Mouse (Mus musculus): ENCODE measurements at regions not wholly inside any gene's neighbourhood (a gene's known extent, or its start where the extent isn't known, plus 50 kb on each side); places are given as distances from the start of the nearest gene placed in this dataset.
A peak's percentile ranks its signal among the peaks of the same experiment; 100 is the strongest.

- H3K9ac ChIP-seq (ENCODE audit: low read depth, low read length): no peak overlapping the region
- no peaks in the 10 kb centered on the region for H3K36me3 ChIP-seq (ENCODE audit: control insufficient read depth, insufficient read depth, low read length)
- no peaks in the 10 kb centered on the region for H3K9me3 ChIP-seq (ENCODE audit: control insufficient read depth, low read length)
- ATAC-seq (ENCODE audit: low FRiP score) (peak; percentile 89), DNase-seq (ENCODE audit: low spot score) (peak; percentile 94)
- H3K4me3 ChIP-seq (ENCODE audit: low read depth, low read length): no peak overlapping the region
- peaks cover 2% of the 10 kb centered on the region; the same call in 1 of the 2 replicates for H3K4me1 ChIP-seq (replicated peaks; ENCODE audit: control insufficient read depth, insufficient read depth, low read length)
- H3K27ac ChIP-seq (ENCODE audit: low read depth, low read length): no peak overlapping the region
- H3K4me2 ChIP-seq (replicated peaks; ENCODE audit: low read depth, low read length): no peak overlapping the region
- WGBS: 17% methylated on average over 5 of the region's 5 CpGs
- no peaks in the 10 kb centered on the region for H3K27me3 ChIP-seq (ENCODE audit: control insufficient read depth, insufficient read depth, low read length)
Observed at GRCm38 (mm10) chr12:12622712-12623292, 318.9 kb downstream of the Mycn start.

- no peak overlapping the region for H3K27ac ChIP-seq (ENCODE audit: low read depth, low read length)
- ATAC-seq (ENCODE audit: low FRiP score) (no peak), DNase-seq (ENCODE audit: low spot score) (no peak)
- H3K9ac ChIP-seq (ENCODE audit: low read depth, low read length): no peak overlapping the region
- H3K4me1 ChIP-seq (replicated peaks; ENCODE audit: control insufficient read depth, insufficient read depth, low read length): peaks cover 2% of the 10 kb centered on the region; the same call in 1 of the 2 replicates
- H3K4me3 ChIP-seq (ENCODE audit: low read depth, low read length): no peak overlapping the region
- 96% methylated on average over 9 of the region's 9 CpGs for WGBS
- H3K9me3 ChIP-seq (ENCODE audit: control insufficient read depth, low read length): no peaks in the 10 kb centered on the region
- no peaks in the 10 kb centered on the region for H3K27me3 ChIP-seq (ENCODE audit: control insufficient read depth, insufficient read depth, low read length)
- no peaks in the 10 kb centered on the region for H3K36me3 ChIP-seq (ENCODE audit: control insufficient read depth, insufficient read depth, low read length)
- H3K4me2 ChIP-seq (replicated peaks; ENCODE audit: low read depth, low read length): no peak overlapping the region
Observed at GRCm38 (mm10) chr12:12621506-12621905, 320.2 kb downstream of the Mycn start.

GRCm38 (mm10) chr12:12620316-12620715 lies 321.4 kb downstream of the Mycn start:
- ATAC-seq (ENCODE audit: low FRiP score) (no peak), DNase-seq (ENCODE audit: low spot score) (no peak)
- 86% methylated on average over 5 of the region's 5 CpGs for WGBS
- Histone ChIP-seq H3K36me3 (ENCODE audit: control insufficient read depth, insufficient read depth, low read length) (no peaks in the 10 kb centered on the region), H3K9ac (ENCODE audit: low read depth, low read length) (no peak overlapping the region), H3K4me1 (replicated peaks; ENCODE audit: control insufficient read depth, insufficient read depth, low read length) (peaks cover 2% of the 10 kb centered on the region; the same call in 1 of the 2 replicates), H3K27ac (ENCODE audit: low read depth, low read length) (no peak overlapping the region), H3K9me3 (ENCODE audit: control insufficient read depth, low read length) (no peaks in the 10 kb centered on the region), H3K4me2 (replicated peaks; ENCODE audit: low read depth, low read length) (no peak overlapping the region), H3K4me3 (ENCODE audit: low read depth, low read length) (no peak overlapping the region), H3K27me3 (ENCODE audit: control insufficient read depth, insufficient read depth, low read length) (no peaks in the 10 kb centered on the region)

- no peak for ATAC-seq (ENCODE audit: low FRiP score)
Observed at GRCm38 (mm10) chr12:12619431-12619830, 322.3 kb downstream of the Mycn start.

GRCm38 (mm10) chr12:12612520-12612919 lies 329.2 kb downstream of the Mycn start:
- H3K4me1 ChIP-seq (replicated peaks; ENCODE audit: control insufficient read depth, insufficient read depth, low read length): no peaks in the 10 kb centered on the region
- WGBS: 96% methylated on average over 3 of the region's 3 CpGs

More at GRCm38 (mm10) chr12:12619431-12619830, 322.3 kb downstream of the Mycn start:
- Histone ChIP-seq H3K4me2 (replicated peaks; ENCODE audit: low read depth, low read length) (no peak overlapping the region), H3K27ac (ENCODE audit: low read depth, low read length) (no peak overlapping the region), H3K4me1 (replicated peaks; ENCODE audit: control insufficient read depth, insufficient read depth, low read length) (no peaks in the 10 kb centered on the region; the same call in 1 of the 2 replicates), H3K9ac (ENCODE audit: low read depth, low read length) (no peak overlapping the region), H3K9me3 (ENCODE audit: control insufficient read depth, low read length) (no peaks in the 10 kb centered on the region), H3K27me3 (ENCODE audit: control insufficient read depth, insufficient read depth, low read length) (no peaks in the 10 kb centered on the region), H3K36me3 (ENCODE audit: control insufficient read depth, insufficient read depth, low read length) (no peaks in the 10 kb centered on the region), H3K4me3 (ENCODE audit: low read depth, low read length) (no peak overlapping the region)
- WGBS: 71% methylated on average over 5 of the region's 5 CpGs
- DNase-seq (ENCODE audit: low spot score): no peak

GRCm38 (mm10) chr12:12610861-12611260 lies 330.9 kb downstream of the Mycn start:
- Histone ChIP-seq H3K27me3 (ENCODE audit: control insufficient read depth, insufficient read depth, low read length) (no peaks in the 10 kb centered on the region), H3K9ac (ENCODE audit: low read depth, low read length) (no peak overlapping the region), H3K4me2 (replicated peaks; ENCODE audit: low read depth, low read length) (no peak overlapping the region), H3K9me3 (ENCODE audit: control insufficient read depth, low read length) (no peaks in the 10 kb centered on the region), H3K4me1 (replicated peaks; ENCODE audit: control insufficient read depth, insufficient read depth, low read length) (no peaks in the 10 kb centered on the region), H3K36me3 (ENCODE audit: control insufficient read depth, insufficient read depth, low read length) (no peaks in the 10 kb centered on the region), H3K4me3 (ENCODE audit: low read depth, low read length) (no peak overlapping the region), H3K27ac (ENCODE audit: low read depth, low read length) (0 out of 2 replicates have a peak overlapping the region, but pooled peaks have one; percentile 36)
- WGBS: 64% methylated on average over 4 of the region's 4 CpGs
- DNase-seq (ENCODE audit: low spot score) (no peak), ATAC-seq (ENCODE audit: low FRiP score) (peak; percentile 77; the same call in 1 of the 2 replicates)

More at GRCm38 (mm10) chr12:12612520-12612919, 329.2 kb downstream of the Mycn start:
- Histone ChIP-seq H3K36me3 (ENCODE audit: control insufficient read depth, insufficient read depth, low read length) (no peaks in the 10 kb centered on the region), H3K4me3 (ENCODE audit: low read depth, low read length) (no peak overlapping the region), H3K9ac (ENCODE audit: low read depth, low read length) (no peak overlapping the region), H3K27ac (ENCODE audit: low read depth, low read length) (no peak overlapping the region), H3K4me2 (replicated peaks; ENCODE audit: low read depth, low read length) (no peak overlapping the region), H3K9me3 (ENCODE audit: control insufficient read depth, low read length) (no peaks in the 10 kb centered on the region), H3K27me3 (ENCODE audit: control insufficient read depth, insufficient read depth, low read length) (no peaks in the 10 kb centered on the region)
- ATAC-seq (ENCODE audit: low FRiP score): no peak
- DNase-seq (ENCODE audit: low spot score): no peak

GRCm38 (mm10) chr12:12607995-12608394 lies 333.7 kb downstream of the Mycn start:
- WGBS: 85% methylated on average over 4 of the region's 4 CpGs
- Histone ChIP-seq H3K27ac (ENCODE audit: low read depth, low read length) (no peak overlapping the region), H3K9me3 (ENCODE audit: control insufficient read depth, low read length) (no peaks in the 10 kb centered on the region), H3K4me3 (ENCODE audit: low read depth, low read length) (no peak overlapping the region), H3K27me3 (ENCODE audit: control insufficient read depth, insufficient read depth, low read length) (no peaks in the 10 kb centered on the region), H3K36me3 (ENCODE audit: control insufficient read depth, insufficient read depth, low read length) (no peaks in the 10 kb centered on the region), H3K9ac (ENCODE audit: low read depth, low read length) (no peak overlapping the region), H3K4me2 (replicated peaks; ENCODE audit: low read depth, low read length) (no peak overlapping the region), H3K4me1 (replicated peaks; ENCODE audit: control insufficient read depth, insufficient read depth, low read length) (no peaks in the 10 kb centered on the region)
- no peak for DNase-seq (ENCODE audit: low spot score)
- no peak for ATAC-seq (ENCODE audit: low FRiP score)

GRCm38 (mm10) chr12:12606911-12607310 lies 334.8 kb downstream of the Mycn start:
- Histone ChIP-seq H3K27ac (ENCODE audit: low read depth, low read length) (no peak overlapping the region), H3K36me3 (ENCODE audit: control insufficient read depth, insufficient read depth, low read length) (no peaks in the 10 kb centered on the region), H3K4me3 (ENCODE audit: low read depth, low read length) (no peak overlapping the region), H3K4me2 (replicated peaks; ENCODE audit: low read depth, low read length) (no peak overlapping the region), H3K9me3 (ENCODE audit: control insufficient read depth, low read length) (no peaks in the 10 kb centered on the region), H3K27me3 (ENCODE audit: control insufficient read depth, insufficient read depth, low read length) (no peaks in the 10 kb centered on the region), H3K9ac (ENCODE audit: low read depth, low read length) (no peak overlapping the region), H3K4me1 (replicated peaks; ENCODE audit: control insufficient read depth, insufficient read depth, low read length) (no peaks in the 10 kb centered on the region)
- DNase-seq (ENCODE audit: low spot score): no peak
- 92% methylated on average over 6 of the region's 6 CpGs for WGBS
- ATAC-seq (ENCODE audit: low FRiP score): no peak

- Histone ChIP-seq H3K36me3 (ENCODE audit: control insufficient read depth, insufficient read depth, low read length) (no peaks in the 10 kb centered on the region), H3K4me2 (replicated peaks; ENCODE audit: low read depth, low read length) (no peak overlapping the region), H3K4me3 (ENCODE audit: low read depth, low read length) (no peak overlapping the region), H3K4me1 (replicated peaks; ENCODE audit: control insufficient read depth, insufficient read depth, low read length) (no peaks in the 10 kb centered on the region), H3K27me3 (ENCODE audit: control insufficient read depth, insufficient read depth, low read length) (no peaks in the 10 kb centered on the region), H3K9me3 (ENCODE audit: control insufficient read depth, low read length) (no peaks in the 10 kb centered on the region), H3K9ac (ENCODE audit: low read depth, low read length) (no peak overlapping the region), H3K27ac (ENCODE audit: low read depth, low read length) (no peak overlapping the region)
- ATAC-seq (ENCODE audit: low FRiP score): no peak
- 96% methylated on average over 3 of the region's 3 CpGs for WGBS
- no peak for DNase-seq (ENCODE audit: low spot score)
Observed at GRCm38 (mm10) chr12:12605495-12605894, 336.2 kb downstream of the Mycn start.
